Mouse (Mus musculus) kidney, adult 9 months (tissue): Measurements from ENCODE around the gene Zfp58.
"Not testable (repeated sequence)": the region's sequence is repeated elsewhere in the genome, so short reads cannot be mapped to it uniquely, and the experiment has no call there.

Experiments used
- DNase-seq: peaks from one replicate; pipeline ENCODE4 v3.0.0; 2022

Gene Zfp58

GRCm38 (mm10) chr13:67500084-67500719 is at the start of gene Zfp58:
Gene Zfp58, minus strand, starts transcription at chr13:67500555.
- peak; percentile 92 for DNase-seq

DNA sequence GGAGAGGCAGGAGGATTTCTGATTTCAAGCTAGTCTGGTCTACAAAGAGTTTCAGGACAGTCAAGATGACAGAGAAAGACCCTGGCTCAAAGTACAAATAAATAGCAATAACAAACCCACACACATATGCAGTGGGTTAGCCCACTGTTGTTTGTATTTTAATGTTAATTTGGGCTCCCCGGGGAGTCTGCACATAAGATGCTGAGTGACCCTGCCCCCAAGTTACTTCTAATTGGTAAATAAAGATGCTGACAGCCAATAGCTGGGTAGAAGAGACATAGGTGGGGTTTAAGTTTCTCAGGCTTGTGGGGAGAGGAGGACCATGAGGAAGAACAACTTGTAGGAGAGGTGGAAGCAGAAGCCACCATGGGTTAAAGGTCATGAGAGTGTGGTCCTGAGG is 45.6 kb upstream of the Zfp58 start:
- no peak for DNase-seq

DNA sequence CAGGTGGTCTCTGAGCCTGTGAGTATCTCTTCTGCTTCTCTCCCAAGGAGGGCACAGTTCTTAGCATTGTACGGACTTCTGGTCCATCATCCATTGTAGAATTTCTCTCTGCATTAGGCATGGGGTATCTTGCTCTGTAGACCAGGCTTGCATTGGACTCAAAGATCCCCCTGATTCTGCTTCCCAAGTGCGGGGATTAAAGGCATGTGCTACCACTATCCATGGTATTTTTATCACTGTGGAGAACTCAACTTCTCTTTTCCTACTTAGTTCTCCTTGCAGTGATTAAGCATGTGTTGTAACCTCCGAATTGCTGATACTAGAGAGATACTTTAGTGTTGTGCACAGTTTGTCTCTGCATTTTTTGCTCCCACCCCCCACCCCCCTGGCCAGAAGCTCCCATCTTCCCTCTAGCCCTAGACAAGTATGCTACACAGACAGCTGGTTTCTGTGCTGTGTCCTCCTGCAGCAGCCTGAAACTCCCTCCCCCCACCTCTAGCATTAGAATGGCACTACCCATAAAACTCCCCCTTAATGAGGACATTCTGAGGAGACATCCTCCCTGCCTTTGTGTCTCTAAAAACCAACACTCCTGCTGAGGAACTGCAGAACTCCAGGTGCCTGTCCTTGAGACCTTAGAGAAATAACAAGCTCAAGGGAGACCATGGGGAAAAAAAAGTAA is 26.8 kb upstream of the Zfp58 start:
- DNase-seq, result no peak

- DNase-seq, result peak; percentile 95
These were observed 25.5 kb upstream of the Zfp58 start, which contains the start of the genes Gm26965 and Zfp87 for GRCm38 (mm10) chr13:67525753-67526410. Gene Gm26965, minus strand, starts transcription at chr13:67526151. Gene Zfp87, minus strand, starts transcription at chr13:67526177.

GRCm38 (mm10) chr13:67500908-67501307 is 553 bp upstream of the Zfp58 start:
- DNase-seq, result no peak

DNA sequence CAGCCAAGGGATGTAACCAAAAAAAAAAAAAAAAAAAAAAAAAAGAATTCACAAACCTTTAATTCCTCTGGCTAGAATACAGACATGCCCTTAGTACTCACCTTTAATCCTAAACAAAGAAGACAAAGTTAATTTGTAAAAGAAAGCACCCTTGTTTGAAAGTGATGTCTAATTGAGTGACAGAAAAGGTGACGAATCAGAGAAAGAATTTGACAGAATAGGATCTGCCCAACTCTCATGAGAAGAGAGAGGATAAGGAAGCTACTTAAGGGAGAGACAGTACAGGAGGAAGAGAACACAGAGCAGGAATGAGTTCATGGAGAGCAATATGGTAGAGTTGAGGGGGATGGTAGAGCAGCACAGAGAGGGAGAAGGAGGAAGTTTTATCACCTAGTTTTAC is 4.7 kb downstream of the Zfp58 start:
- DNase-seq, result no peak

DNA sequence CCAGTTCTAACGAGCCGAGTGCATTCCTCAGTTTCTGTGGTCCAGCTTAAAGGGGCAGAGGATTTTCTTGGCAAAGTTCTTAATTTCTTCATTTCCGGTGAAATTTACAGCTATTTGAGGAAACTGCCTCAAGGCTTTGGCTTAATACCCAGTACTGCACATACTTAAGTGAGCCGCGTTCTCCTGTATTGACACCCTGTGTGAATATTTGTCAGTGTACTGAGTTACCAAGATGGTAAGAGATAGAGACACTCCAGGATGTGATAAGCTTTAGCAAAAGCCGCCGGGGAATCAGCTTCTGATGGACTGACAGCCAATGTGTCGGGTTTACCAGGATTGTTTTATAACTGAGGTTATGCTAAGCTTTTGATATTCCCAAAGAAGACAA is 15.9 kb downstream of the Zfp58 start:
- DNase-seq, result no peak

DNA sequence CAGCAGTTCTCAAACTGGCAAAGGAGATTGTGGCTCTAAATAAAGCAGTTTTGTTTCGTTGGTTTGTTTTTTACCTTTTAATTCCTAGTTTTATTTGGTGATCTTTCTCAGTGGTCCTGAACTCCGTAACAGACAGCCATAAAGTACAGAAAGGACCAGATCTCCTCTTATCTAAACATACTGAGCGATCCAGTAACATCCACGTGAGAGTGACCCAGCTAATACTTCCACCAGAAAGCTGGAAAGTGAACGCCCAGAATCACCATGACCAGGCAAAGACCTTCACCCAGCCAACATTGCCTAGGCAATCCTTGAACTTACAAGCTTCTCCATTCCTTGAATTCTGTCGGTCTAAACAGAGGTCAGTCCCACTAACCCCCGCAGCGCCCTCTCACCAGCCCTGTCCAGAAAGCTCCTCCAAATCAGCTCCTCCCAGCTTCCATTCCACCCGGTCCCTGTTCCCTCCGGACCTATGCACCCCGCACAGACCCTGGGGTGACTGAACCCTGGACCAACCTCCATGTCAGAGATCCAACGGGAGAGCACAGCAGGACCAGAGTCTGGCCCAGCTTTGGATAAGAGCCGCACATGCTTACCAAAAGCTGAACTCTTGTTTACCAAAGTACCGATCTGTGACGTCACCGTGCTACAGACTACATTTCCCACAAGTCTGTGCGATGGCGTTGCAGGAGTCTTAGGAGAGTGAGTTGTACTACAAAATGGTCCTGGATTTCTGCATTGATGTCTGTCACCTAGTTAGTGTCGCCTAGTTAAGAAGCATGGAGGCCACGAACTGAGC is 16.5 kb downstream of the Zfp58 start, which contains the start of gene Zfp874b:
TSS of gene Zfp874b (minus strand) at position 634 of the 799 bp plus-strand sequence.
- peak; percentile 96 for DNase-seq

DNA sequence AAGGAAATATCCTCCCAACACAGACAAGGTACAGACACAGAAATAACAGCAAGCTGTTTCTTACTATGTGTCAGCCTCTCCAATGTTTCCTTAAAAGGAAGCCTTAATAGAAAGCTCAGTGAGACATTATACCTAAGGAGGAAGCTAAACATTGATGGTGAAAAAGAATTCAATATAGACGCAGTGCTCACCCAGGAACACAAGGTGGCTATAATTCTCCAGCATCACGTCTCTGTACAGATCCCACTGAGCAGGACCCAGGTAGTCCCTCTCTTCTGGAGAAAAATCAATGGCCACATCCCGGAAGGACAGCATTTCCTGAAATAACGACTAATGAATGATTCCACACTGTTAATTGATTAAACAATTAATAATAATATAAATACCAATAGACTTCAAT is 18.8 kb downstream of the Zfp58 start:
- no peak for DNase-seq

- no peak for DNase-seq
These were observed 31.1 kb downstream of the Zfp58 start for GRCm38 (mm10) chr13:67469274-67469673.

GRCm38 (mm10) chr13:67463506-67464185 is 36.7 kb downstream of the Zfp58 start:
- DNase-seq, result not testable (repeated sequence)

DNA sequence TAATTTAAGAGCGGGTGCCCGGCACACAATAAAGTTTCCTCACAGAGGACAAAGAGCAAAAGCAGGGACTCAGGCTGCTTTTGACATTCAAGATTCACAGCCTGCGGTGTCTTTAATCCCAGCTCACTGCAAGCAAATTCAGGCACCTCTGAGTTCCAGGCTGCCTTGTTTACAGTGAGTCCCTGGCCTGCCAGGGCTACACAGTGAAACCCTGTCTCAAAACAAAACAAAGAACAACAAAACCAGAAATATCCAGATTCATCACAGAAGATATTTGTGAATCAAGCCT is 48.4 kb downstream of the Zfp58 start:
- DNase-seq, result no peak

- peak; percentile 98 for DNase-seq
These were observed 49.0 kb downstream of the Zfp58 start, which contains the start of gene Zfp874a for GRCm38 (mm10) chr13:67451172-67452020. Gene Zfp874a, minus strand, starts transcription at chr13:67451624.
